Mouse (Mus musculus): ENCODE results near the gene Xylt1.

Xylt1 gene

DNA sequence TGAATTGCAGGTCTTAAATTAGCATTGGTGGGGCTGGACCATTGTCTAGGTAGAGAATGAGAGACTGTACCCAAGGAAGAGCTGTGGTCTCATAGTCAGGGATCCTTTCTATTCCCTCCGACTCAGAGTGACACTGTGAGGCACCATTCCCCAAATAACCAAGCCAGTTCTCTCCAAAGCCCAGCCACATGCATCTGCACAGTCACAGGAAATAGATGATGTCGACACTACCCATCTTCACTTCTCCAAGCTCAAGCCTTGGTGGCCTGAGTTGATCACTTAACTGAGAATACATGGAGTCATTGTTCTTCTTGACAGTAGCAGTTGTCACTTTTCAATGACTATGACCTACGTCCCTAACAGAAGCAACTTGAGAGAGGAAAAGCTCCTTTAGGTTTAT is 100.6 kb downstream of the Xylt1 start:
- no peak for DNase-seq

DNA sequence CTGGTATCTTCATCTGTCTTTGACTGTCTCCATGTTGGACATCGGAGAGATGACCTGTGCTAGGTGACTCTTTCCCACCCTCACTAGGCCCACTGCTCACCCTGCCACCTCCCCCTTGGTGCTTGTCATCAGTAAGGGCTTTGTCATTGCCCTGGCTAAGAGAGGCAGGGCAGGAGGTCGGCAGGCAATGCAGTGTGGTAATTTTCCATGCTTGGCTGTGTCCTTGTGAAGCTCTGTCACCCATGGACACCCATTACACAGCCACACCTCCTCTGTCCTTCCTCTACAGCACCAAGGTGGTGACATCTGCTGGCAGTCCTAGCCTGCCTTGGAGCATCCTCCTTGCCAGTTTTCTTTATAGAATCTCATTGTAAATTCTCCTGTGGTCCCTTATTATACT is 101.9 kb downstream of the Xylt1 start:
- no peak for DNase-seq

DNA sequence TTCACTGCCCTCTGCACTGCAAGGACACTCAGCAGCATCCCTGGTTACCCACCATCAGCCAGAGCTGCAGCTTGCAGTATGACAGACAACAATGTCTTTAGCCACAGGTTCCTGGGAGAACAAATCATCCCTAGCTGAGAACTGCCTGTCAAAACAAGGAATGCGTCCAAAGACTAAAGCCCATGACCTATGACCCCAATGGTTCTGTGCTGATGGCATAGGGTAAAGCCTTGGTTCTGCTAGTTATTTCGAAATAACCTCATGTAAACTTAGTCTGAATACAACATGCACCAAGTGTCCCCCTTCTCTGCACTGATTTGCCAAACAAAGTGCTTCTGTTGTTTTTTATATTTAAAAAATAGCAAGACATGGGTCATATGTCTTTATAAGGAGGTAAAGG is 103.8 kb downstream of the Xylt1 start:
- DNase-seq, result no peak

DNA sequence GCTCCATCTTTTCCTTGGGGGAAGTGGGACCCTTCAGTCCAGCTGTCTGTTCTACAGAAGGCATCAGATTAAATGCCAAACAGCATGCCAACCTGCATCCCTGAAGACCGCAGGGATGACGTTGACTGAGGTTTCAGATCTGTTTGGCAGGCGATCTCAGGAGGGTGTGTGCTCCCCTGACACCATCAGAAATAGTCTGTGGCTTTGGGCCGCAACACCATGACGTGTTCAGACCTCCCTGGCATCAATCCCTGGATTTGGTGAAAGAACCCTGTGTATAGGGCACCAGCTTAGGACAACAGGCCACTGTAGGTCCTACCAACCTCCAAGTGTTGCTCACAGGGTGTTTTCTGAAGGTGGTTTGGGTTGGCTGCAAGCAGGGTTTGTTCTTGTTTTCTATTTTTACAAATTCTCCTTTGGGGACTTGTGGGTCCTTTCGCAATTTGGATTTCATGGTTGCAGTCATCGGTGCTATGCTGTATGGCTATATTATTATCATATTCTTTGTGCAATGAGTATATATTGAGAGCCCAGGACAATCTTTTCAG is 104.3 kb downstream of the Xylt1 start:
- no peak for DNase-seq

DNA sequence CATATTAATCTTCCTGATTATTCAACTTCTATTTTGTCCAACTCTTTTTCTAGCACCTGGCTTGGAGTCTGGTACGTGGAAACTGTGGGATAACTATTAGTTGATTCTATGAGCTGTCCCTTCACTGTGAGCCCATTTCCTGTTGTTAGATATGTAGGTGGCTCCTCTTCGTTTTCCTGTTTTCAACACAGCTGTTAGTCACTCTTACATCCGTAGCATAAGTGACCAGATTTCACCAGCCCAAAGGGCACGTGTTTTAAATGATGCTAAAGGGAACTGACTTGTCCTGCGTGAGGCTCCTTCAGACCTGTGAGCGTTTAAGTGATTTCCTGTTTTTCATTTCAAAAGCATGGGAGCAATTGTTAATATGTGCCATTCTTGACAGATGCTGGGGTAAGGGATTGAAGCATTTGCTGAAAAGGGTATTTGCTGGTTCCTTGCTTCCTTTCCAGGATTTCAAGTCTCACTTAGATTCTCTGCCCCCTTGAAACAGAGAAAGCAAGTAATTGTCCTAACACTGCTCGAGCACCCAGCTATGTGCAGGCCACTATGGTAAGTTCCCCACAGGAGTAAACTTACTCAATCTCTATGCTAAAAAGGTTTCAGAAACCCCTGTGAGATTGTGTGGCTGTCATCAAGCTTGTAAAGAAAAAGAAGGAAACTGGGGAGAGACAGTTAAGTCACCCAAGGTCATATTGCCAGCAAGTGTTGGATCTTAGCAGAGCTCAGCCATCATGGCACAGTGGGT is 105.8 kb downstream of the Xylt1 start:
- no peak for DNase-seq

DNA sequence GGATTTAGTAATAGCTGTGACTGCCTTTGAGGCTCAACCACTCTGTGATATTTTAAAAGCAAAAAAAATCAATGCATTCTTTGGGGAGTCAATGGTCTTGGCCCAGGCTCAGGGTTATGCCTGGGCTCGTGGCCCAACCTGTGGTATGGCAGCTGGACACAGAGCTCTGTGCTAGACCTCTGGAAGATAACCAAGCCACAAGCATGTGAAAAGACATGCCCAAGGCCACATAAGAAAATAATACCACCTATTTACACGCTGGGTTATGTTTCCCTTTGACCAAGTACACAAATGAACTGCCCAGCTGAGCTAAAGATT is 106.4 kb downstream of the Xylt1 start:
- no peak for DNase-seq

DNA sequence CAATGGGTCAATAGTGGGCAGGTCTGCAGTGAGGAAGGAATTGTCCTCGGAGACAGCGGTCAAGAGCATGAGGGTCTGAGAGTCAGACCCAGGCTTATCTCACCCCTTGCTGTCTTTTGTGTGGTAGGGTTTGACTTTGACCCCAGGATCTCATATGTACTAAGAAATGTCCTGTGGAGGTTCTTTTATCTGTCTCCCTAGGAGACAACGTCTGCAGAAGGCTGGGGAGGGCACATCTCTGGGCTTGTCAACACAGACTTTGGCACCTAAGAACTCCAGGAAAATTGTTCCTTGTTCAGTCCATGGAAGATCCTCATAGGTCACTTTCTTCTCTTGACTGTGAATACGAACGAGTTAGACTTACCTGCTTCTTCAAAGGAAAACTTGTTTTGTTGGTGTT is 109.2 kb downstream of the Xylt1 start:
- no peak for DNase-seq

DNA sequence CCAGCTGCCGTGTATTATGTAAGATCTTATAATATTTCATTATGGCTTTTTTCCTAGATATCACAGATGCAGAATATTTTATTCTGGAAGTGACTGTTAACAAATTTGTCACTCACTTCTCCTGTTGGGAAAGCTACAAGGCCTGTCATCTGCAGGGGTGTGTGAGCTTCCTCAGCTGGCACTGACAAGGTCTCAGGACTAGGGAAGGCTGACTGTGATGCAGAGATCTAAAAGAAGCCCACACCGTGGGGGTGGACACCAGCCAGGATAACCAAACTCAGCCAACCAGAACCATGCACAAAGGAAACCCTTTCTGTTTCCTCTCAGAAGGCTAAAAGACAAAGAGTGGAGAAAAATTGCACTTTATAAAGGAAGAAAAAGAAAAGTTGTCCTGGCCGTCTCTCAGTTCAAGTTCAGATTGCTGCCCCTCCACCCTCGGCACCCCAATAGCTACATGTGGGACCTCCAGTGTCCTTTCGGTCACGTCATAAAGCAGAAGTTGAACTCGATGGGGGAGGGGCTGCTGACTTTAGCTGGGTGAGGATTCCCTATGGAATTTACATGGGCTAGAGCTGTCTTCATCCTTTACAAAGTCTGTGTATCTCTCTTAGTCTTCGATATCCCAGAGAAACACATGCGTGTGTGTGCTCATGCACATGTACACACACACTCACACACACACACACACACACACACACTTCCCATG is 109.9 kb downstream of the Xylt1 start:
- no peak for DNase-seq

DNA sequence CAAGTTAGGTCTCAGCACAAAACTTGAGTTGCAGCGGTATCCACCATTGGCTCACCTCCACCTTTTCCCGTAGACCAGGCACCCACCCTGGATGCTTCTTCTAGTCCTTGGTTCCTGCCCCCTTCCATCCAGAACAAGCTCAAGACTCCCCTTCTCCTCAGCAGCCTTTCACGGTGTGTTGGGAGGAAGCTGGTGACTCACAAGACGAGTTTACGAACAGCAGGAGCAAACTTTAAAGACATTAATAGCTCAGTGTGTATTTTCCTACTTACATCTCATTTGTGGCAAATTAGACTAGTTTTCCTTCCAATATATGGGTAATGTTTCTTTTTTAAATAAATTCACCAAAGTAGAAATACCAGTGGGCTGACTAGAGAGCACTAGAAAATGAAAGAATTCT is 110.7 kb downstream of the Xylt1 start:
- no peak for DNase-seq

DNA sequence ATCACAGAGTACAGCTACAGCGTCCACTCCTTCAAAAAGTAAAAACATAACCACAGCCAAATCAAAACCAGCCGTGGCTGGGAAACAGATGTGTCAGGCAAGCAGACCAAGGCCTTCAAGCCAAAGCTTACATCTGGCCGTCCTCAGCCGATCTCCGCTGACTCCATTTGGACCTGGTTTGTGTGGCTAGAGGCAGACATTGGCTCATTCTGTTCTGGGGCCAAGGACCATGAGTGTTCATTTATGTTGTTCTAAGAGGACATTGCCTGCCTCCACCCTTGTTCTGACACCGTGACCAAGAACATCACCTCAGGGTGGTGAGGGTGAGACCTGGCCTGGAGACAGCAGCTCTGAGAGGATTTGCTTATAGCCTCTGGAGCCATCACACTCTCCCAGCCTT is 113.4 kb downstream of the Xylt1 start:
- no peak for DNase-seq

DNA sequence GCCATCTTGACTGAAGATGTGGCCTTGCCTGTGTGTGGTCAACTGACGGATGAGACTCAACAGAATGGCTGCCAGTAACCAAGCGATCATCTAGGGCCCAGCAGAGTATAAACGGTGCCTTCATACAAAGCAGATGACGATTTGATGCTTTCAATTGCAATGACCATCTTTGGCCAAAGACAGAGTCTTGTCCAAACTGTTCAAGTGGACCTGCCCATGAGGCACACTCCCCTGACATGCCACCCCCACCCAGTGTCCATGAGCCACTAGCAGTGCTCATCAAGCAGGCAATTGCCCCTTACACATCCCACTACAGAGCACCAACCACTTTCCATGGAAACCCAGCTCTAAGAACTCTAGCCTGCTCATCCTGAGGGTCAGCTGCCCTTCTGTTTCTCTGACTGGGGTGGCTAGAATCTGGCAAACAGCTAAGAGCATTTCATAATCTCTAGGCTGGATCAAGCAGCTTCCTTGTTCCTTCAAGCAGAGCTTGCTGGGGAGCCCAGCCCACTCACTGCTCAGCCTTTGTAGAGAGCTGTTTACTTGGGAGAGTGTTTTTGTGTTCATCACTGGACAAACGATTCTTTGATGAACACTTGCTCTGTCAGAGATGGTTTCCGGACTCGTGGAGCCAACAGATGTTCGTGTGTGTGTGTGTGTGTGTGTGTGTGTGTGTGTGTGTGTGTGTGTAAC is 114.0 kb downstream of the Xylt1 start:
- no peak for DNase-seq

DNA sequence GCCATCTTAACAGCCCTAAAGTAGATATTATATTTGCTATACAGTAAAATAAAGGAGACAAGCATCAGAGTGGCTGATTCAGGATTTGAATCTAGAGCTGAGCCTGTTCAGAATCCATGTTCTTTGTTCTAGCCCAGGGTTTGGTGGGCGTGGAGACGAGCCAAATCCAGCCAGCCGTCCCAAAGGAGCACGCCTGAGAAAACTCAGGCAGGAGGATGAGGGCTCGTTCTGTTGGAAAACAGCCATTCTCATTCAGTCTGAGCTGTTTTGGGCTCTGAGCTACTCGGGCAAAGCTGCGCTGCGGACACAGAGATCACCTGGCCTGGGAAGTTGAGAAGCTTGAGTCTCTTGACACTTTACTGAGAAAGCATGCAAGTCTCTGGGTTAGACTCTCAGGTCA is 115.0 kb downstream of the Xylt1 start:
- DNase-seq, result no peak

DNA sequence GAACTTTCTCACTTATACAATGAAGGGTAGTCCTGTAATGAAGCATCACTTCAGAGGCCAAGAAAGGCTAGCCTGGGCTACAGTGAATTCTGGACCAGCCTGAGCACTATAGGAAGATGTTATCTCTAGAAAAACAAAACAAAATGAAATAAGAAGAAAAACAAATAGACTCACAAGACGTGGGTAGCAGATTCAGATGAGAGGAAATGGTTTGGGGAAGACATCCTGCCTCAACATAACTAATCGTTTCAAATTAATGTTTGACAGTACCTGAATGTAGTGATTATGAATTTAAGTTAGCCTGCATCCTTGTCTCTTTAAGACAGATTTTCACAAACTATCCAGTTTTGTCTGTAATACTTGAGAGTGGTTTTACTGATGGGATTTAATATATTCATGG is 117.4 kb downstream of the Xylt1 start:
- no peak for DNase-seq

DNA sequence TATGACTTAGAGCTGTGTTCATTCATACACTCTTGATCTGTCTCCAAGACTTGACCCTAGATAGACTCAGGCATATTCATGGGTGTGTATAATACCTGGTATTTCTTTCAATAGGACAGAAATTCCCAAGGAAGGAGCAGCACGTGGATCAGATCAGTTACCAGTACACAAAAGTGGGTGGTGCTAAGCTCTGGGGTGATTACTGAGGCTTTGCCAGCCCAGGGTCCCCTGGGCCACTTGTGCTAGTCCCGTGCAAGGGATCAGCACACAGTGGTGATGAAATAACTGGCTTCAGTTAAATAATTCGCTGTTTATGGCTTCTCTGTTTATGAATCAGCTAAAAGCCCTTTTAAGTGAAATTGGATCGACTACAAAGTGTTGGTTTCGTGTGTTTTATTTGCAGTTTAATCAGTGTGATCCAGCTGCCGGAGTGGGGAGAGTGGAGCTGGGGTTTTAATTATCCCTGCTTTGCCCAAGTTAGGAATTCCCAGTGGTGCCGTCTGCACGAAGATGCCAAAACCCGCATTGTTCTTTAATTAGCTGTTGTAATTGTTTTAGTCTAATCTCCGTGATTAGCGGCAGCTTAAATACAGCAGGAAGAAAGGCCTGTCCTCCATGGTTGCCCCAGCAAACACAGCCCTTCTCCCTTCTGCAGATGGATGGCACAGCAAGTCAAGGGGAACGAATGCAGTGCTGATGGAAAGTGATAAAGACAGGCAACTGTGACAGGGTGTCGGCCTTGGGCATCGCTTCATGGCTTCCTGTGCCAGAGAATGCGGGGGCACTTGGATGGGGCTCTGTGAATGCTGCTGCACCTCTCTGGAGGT is 120.8 kb downstream of the Xylt1 start:
- DNase-seq, result no peak

DNA sequence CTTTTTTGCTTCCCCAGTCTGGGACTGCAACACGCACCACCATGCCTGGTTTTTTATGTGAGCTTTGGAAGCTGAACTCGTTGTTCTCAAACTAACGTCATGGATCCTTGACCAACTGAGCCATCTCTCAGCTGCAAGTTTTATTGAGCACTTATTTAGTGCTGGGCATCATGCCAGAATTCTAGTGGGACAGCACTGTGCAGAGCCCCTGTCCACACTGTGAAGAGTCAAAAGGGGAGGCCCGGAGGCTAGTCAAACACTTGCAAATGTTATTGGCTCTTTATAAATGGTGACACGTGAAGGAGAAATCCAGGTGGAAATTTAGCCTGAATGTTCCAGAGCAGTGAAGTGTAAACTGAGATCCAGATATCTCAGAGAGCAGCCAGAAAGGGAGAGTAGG is 121.6 kb downstream of the Xylt1 start:
- DNase-seq, result no peak

DNA sequence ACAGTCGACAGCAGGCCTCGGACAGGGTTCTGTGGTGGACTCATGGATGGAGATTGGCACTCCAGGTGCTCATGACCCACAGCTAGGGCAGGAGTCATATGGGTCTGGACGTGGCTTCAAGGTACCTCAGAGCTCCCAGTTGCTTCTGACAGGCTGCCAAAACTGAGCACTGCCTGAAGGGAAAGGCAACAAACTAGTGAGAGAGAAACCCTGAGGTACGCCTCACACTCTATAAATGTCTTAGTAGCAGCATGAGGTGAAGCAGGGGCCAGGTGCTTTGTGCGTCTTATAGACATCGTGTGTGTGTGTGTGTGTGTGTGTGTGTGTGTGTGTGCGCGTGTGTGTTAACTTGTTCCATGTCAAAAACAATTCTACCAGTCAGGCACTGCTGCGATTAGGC is 122.9 kb downstream of the Xylt1 start:
- DNase-seq, result peak; percentile 42

DNA sequence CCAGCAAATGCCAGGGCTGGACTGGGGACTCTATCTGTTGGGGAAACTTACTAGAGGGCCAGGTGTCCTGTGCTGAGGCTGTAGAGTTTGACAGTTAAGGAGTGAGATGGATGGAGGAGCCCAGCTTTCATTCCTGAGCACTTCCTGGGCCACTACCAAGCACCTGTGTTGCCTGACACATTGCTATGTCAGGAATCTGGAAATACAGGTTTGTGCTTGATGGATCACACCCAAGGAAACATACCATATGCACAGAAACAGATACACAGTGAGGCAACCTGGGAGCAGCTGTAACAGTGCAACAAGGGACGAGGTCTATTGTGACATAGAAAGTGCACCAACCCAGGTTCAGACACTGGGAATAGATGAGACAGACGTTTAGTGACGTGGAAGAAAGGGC is 125.0 kb downstream of the Xylt1 start:
- DNase-seq, result peak; percentile 58

DNA sequence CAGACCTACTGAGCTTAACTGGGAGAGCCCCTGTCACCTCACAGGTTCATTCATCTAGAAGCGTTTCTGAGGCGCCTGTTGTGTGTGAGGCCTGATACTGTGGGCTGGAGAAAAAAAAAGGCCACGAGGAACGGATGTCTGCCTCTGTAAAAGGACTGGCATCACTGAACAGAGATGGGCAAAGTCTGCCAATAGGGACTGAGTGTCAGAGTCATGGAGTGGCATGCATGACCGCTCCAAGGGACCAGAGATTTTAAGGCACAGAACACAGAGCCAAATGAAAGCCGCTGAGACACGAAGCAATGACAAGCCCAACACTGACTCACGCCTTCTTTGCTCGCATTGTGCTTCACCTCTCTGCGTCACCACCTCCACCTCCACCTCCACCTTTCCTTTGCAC is 126.6 kb downstream of the Xylt1 start:
- peak; percentile 42 for DNase-seq

DNA sequence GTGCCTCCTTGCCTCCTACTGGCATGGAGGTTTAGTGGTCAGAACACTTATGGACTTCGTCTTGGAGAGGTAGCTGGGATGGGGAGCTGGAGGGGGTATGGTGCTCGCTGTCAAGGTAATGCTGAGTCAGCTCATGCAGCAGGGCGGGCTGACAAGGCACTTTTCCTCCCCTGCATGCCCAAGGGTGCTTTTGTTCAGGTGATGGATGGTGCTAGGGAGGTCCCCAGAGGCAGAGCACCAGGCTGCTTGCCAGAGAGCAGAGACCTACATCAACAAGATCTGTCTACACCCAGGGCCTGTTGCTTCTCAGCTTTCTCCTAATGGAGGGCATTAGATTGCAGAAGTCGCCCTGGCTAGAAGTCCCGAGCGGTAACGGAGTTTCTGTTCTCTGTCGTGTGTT is 127.3 kb downstream of the Xylt1 start:
- DNase-seq, result no peak

DNA sequence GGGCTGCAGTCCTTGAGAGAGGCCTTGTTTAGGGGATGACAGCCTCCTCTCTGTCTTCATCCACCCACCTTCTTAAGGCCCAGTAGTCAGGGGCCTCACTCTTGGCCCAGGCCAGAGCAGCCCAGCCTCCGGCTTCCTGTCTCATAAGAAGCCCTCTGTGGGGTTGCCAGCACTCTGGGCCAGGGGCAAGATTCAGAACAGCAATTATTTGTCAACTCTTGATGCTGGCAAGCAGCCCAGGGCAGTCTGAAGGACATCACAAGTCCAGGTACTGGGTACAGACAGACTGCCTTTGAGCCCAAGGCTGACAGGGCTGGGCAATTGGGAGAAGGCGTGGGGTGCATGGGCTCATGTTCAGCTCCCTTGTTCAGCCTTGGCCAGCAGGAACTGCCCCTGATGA is 129.3 kb downstream of the Xylt1 start:
- DNase-seq, result peak; percentile 44

DNA sequence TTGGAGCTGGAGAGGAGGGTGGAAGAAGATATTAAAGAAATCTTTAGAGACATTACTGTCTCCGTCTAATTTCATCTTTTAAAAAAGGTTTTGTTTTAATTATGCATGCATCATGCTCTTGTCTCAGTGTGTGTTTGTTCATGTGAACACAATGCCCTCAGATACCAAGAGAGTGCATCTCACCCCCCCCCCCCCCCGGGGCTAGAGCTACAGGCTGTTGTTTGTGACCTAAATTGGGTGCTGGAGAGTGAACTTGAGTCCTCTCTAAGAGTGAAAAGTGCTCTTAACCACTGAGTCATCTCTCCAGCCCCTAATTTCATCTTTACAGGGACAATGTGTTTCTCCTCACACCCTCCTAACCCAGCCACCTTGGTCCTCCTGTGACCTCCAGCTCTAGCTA is 131.5 kb downstream of the Xylt1 start:
- no peak for DNase-seq

DNA sequence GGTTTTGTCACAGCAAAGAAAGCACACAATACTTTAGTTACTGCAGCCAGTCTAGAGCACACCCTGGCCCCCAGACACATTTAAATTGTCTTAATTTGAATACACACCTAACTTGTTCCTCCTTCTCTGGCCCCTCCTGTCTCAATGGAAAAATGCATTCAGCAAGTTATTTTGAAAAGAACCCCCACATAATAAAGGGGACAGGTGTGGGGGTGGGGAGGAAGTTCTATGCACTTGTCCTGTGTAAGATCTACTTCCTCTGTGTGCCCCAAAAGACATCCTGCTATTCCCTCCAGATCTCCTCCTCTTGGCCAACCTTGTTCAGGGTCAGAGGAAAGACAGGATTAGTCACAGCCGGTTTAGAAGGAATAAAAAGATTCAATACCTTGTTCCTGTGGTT is 135.0 kb downstream of the Xylt1 start:
- DNase-seq, result no peak

DNA sequence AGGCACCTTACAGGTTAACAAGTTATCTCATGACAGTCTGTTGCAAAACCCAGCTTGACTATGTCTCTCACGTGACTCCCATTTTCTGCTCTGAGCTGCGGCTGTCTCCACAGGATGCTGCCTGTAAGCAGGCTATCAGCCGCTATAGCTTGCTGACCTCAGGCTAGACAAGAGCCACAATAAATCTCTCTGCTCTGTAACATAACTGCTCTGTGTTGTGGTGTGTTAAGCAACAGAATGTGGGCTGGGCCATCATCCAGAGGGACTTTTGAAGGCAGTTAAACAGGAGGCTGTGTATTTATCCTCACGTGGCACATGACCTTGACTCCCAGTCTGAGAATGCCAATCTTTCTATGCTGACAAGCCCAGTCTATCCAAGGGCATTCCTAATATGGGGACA is 136.1 kb downstream of the Xylt1 start:
- DNase-seq, result peak; percentile 36
